Mouse (Mus musculus) kidney, postnatal 10 days (tissue): ENCODE measurements around the gene Arfgef3.
A peak's percentile ranks its signal among the peaks of the same experiment; 100 is the strongest.
"Not testable (repeated sequence)": the region's sequence is repeated elsewhere in the genome, so short reads cannot be mapped to it uniquely, and the experiment has no call there.

ENCODE experiments used
- DNase-seq: peaks from one replicate; pipeline ENCODE4 v3.0.0; 2021; ENCODE audit warnings: mixed read lengths

Gene Arfgef3

DNA sequence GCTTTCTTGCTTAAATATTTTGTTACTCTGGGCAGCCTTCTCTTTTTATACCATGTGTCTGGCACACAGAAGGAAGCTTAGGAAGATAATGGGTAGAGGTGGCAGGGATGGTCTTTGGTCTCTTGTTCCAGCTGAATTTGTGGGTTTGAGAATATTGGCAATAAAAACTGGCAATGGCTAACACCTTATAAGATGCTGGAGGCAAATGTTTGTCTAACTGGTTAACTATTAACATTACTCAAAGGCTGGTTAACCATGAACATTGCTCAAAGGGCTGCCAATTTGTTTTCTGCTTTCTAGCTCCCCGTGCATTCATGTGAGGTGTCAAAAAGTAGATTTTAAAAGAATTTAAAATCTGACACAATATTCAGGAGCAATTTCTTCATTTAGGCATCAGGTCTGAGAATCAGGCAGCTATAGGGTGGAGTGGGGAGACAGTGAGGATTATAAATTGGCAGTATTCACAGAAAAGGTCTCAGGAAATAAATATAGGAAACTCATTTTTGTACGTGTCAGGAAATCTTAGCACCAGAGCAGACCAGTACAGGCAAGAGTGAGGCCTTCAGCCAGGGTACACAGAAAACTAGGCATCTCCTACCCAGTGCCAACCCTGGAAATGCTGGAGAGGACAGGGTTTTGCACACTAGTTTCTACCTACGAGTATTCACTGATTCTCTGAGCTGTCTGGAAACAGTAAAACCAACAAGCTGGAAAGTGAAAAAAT, 62.9 kb downstream of the Arfgef3 start:
- DNase-seq = peak; percentile 16

- DNase-seq = no peak
These were observed 64.9 kb downstream of the Arfgef3 start for GRCm38 (mm10) chr10:18678836-18679235.

DNA sequence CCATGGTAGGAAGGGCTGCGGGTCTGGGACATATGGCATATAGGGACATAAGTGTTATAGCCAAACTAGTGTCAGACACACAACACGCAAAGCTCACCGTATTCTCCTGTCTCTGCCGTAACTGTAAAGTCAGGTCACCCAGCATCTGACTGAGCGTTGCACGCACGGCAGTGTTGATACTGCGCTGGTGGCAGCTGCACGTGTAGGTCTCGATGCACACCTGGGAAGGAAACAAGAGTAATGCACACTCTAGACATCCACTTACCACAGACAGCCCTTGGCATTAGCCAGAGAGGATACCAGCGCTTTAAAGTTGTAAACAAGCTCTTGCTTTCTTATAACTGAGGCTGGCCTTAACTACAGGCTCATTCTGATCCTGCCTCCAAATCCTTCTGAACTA, 79.0 kb downstream of the Arfgef3 start:
- no peak for DNase-seq

DNA sequence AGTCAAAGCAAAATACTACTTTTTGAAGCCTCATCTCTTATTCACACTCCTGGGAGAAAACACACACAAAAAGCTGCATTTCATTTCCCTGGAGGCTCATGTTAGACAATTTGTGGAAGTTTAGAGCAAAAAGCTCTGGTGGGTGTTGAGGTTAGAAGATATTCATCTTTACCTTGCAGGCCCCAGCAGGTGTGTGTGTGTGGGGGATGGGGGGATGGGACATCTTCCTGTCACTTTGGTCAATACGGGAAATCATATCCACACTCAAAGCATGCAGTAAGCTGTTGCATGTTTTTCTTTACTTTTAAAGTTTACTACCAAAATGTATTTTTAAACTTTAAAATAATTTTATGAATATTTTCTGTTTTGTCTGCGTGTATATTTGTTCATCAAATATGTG, 79.7 kb downstream of the Arfgef3 start:
- DNase-seq = no peak

DNA sequence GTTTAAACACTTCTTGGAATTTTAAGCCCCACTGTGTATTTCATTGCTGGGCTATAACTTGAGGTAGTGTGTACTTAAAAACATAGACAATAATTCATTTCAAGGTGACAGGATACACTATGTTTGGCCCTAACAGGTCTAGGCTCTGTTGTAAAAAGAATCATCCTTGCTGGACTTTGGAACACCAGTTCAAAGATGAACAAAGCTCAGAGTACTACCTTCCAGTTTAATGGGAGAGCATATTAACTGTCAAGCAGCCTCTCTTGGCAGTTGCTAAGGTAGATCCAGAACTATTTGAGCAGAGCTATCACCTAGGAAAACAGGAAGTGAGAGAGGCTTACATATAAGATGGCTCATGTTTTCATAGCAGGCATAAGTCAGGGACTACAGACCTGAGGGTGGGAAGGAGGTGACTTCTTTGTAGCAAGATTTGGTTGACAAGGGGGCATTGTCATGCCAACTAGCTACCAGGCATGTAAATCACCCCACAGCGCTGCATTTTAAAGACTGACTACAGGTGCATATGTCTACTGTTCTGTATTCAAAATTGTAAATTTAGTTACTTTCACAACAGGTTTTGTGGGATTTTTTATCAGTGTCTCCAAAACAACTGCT, 82.0 kb downstream of the Arfgef3 start:
- no peak for DNase-seq

DNA sequence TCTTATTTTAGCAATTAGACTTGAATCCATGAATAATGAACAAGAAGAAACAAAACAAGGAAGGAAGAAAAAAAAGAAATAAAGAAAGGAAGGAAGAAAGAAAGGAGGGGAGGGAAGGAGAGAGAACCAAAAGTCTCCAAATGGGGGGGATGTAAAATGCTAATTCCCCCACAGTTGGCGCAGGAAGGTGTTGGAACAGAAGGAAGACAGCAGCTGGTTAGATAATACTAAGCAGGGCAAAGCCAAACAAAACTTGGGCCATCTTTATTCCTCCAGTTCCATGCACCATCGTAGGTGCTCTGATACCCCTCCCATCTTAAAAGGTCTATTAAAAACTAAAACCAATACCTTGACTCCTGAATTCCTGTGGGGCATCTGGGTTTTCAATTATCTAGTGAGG, 82.8 kb downstream of the Arfgef3 start:
- no peak for DNase-seq

DNA sequence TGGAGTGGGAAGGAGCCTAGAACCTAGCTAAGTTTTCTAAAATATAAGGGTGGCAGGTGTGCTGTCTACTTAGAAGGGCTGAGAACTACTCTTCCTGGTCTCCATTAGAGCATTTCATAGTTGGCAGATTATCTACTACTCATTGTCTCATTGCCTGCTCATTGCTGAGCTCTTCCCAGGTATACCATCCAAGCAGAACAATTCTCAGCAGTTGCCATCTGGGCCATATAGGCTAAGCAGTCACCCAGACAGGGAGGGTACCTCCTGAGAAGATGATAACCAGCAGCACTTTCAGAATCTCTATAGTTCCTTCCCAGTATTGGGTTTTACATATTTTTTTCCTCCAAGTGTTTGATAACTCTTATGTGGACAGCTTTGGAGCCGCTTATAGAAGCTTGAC, 86.2 kb downstream of the Arfgef3 start:
- DNase-seq = no peak

- DNase-seq = no peak
These were observed 96.7 kb downstream of the Arfgef3 start for GRCm38 (mm10) chr10:18647069-18647468.

- no peak for DNase-seq
These were observed 97.7 kb downstream of the Arfgef3 start for GRCm38 (mm10) chr10:18646035-18646434.

DNA sequence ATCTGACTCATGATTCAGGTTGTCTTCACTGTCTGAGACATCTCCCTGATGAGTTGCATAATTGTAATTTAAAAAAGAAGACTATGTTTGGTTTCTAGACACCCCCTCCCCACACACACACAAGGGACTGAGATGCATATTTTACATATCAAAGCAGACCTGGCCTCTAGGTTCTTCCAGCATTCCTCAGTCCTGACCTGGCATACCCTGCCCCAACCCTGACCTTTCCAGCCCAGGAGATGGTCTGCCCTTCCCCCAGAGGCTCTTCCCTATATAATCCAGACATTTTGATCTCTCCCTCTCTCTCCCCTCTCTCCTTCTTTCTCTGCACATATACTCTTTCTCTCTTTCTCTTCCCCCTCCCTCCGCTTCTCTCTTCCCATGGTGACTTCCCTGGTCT, 99.4 kb downstream of the Arfgef3 start:
- DNase-seq = no peak

- no peak for DNase-seq
These were observed 100.2 kb downstream of the Arfgef3 start for GRCm38 (mm10) chr10:18643506-18643905.

DNA sequence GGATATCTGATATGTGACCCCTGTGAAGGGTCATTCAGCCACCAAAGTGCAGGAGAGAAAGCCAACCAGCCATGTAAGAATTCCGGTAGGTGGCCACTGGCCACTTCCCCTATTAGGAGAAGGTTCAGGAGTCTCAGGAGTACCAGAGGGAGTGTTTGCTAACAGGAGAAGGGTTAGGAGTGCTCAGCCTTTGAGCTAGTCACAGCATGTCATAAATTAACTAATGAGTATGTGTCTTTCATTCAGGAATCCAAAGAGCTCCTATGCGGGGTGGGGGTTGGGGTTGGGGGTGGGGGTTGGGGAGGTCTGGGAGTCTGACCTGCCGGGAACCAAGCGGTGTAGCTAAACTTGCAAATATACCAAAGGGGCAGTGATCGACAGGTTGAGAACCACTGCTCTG, 100.9 kb downstream of the Arfgef3 start:
- DNase-seq = no peak

GRCm38 (mm10) chr10:18640596-18640995, 103.2 kb downstream of the Arfgef3 start:
- no peak for DNase-seq

GRCm38 (mm10) chr10:18635450-18635849, 108.3 kb downstream of the Arfgef3 start:
- no peak for DNase-seq

DNA sequence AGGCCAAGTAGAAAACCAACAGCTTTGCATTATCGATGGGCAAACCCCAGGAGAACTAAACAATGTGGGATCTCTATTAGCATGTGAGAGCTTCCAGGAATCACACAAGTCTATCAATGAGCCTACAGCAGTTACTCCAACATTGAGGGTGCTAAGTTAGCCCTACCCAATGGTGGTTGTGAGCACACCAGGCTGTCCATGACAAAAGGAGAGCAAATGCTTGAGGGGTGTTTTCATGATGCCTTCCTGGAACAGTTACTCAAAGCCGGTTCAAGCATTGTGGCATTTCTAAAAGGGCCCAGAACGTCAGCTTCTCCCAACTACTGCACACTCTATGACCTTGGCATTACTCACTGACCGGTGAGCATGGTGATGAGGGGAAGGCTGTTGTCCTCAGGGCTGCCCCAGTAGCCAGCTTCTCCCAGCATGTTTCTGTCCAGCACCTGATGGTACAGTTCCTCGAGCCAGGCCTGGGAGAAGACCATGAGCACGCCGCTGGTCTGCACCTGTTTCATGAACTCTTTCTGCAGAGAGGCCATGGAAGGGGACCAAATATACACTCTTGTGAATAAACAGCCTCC, 109.3 kb downstream of the Arfgef3 start:
- DNase-seq = no peak

DNA sequence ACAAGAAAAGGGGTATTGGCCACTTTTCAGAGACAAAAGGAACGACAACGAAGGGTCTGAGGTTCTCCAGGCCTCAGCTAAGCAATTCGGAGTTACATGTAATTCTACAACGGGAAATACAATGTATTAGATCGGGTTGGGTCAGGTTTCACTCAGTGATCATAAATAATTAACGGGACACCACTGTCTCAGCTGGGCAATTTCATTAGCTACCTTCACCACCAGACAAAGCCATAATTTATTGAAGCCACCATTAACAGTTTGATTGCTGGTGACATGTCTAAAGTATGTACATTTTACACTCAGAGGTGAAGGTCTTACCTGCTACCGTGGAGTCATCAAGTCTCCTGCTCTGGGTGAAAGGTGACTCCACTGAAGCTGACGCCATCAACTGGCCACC, 113.3 kb downstream of the Arfgef3 start:
- DNase-seq = no peak

DNA sequence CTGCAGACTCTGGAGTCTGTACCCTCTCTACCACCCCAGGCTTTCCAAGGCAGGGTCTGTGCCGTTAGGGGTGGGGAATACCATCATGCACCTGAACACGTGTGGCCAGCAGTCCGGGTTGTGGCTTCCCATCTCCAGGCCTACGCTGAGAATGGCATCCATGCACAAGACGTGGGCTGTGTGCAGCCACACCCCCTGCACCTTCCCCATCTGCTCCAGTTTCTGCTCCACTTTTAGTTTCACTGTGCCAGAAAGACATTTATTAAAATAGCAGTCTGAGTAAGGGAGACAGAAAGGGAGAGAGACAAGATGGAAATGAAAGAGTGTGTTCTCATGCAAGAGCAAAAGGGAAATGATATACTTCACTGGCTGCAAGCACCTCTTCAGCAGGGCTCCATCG, 116.2 kb downstream of the Arfgef3 start:
- no peak for DNase-seq

DNA sequence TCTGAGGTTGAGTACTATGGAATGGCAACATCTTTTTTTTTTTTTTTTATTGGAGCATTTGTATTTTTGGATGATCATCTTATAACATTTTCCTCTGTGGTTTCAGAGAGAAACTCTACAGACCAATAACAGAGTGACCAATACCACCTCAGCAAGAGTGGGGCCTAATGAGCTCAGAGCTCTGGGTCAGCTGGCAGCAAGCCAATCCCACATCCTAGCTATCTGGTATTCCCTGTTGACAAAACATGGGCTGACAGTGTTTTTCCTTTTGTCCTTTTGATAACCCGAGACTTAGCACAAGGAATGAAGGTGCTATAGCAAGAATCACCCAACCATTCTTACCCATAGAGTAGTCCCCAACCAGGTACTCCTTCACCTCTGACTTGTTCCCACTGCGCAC, 131.0 kb downstream of the Arfgef3 start:
- no peak for DNase-seq

DNA sequence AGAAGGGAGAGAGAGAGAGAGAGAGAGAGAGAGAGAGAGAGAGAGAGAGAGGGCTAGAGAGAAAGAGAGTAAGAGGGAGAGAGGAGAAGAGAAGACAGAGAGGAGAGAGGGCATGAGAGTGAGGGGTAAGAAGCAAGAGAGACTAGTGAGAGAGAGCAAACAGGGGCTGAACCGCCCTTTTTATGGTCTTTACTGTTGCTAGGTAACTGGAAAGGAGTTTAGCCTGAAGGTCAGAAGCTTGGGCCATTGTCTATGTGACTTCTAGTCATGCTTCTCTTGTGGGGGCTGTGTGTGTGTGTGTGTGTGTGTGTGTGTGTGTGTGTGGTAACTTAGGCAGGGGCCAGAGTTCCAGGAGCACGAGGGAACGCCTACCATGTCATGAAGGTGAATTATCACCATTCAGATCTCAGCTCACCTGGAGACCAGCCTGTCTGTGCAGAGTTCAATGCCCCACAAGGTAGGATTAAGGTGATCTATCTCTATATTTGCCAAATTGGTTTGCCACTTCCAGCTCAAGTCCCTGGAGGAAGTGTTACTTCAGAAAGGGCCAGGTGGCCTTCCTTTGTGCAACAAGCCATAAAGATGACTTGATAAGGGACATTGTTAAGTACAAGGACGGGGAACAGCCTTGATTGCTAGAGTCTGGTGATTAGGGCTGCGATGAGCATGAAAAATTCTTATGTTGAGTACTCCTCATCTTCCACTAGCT, 138.8 kb downstream of the Arfgef3 start:
- DNase-seq = not testable (repeated sequence)

GRCm38 (mm10) chr10:18602030-18602429, 141.7 kb downstream of the Arfgef3 start:
- peak; percentile 85 for DNase-seq

- no peak for DNase-seq
These were observed 146.1 kb downstream of the Arfgef3 start for GRCm38 (mm10) chr10:18597601-18598000.

- DNase-seq = no peak
These were observed 154.3 kb downstream of the Arfgef3 start for GRCm38 (mm10) chr10:18589455-18589854.

GRCm38 (mm10) chr10:18584188-18584587, 159.6 kb downstream of the Arfgef3 start:
- no peak for DNase-seq

GRCm38 (mm10) chr10:18572581-18572980, 171.2 kb downstream of the Arfgef3 start:
- peak; percentile 15 for DNase-seq
